Mouse (Mus musculus): ENCODE results near the gene 4930544D05Rik.

- TF ChIP-seq MAX (IDR thresholded peaks at IDR 0.05), result no peak
- TF ChIP-seq MYOD1 (IDR thresholded peaks at IDR 0.05; ENCODE audit: control insufficient read depth, insufficient read length, low read depth), result no peak
- no peak for TF ChIP-seq CTCF (IDR thresholded peaks at IDR 0.05; ENCODE audit: control insufficient read depth, insufficient read depth, insufficient read length)
- TF ChIP-seq USF1 (IDR thresholded peaks at IDR 0.05; ENCODE audit: low read depth), result no peak
- TF ChIP-seq MYOG (IDR thresholded peaks at IDR 0.05; ENCODE audit: control insufficient read depth, extremely low read depth, insufficient read length), result no peak
These were observed 30.6 kb downstream of the 4930544D05Rik start for GRCm38 (mm10) chr11:70646259-70646555.
